30 mouse cellular contexts compared by ENCODE assay signal in genomic region chr13:29388918-29389317, GRCm38 (mm10).
DNase-seq lines count a peak whose midpoint lies in the region; ATAC-seq lines count a peak whose summit lies in the region.
"Had no signal": no experiment of that assay in that cellular context is flagged by ENCODE, and none has a peak within 500 bp of the region (broad histone marks: within the 10 kb centered on the region; RNA-seq: fewer than 3 reads in every experiment).

No protein-coding gene starts in this region.

- DNase-seq in heart, adult 11 months, result peak; percentile 91
- no peak for DNase-seq in heart, embryonic 10.5 days (ENCODE audit: low spot score)
- no peak for DNase-seq in heart, adult 9 months (ENCODE audit: low spot score in 2 of 2)
- no peak for DNase-seq in heart, postnatal 36 days
- DNase-seq: adrenal gland, postnatal 10 days; adrenal gland, postnatal 36 days; B cell, adult 2 months; cerebellum, adult 11 months; cerebellum, adult 2 months; cerebellum, adult 9-11 months; cerebellum, postnatal 25 days; embryo, embryonic 11 days; gastrocnemius, postnatal 25 days; kidney, adult 11 months; kidney, adult 8-10 months had no signal

- H3K27me3 ChIP-seq in heart, embryonic 11.5 days (ENCODE audit: control insufficient read depth, insufficient read depth, low read length), result no peaks in the 10 kb centered on the region
- H3K27me3 ChIP-seq in heart, embryonic 10.5 days (ENCODE audit: insufficient read depth, poor library complexity, severe bottlenecking), result no peaks in the 10 kb centered on the region
- no peaks in the 10 kb centered on the region for H3K27me3 ChIP-seq in heart, embryonic 15.5 days
- H3K27me3 ChIP-seq: CH12.LX; embryonic facial prominence, embryonic 13.5 days; forebrain, embryonic 12.5 days; forebrain, embryonic 15.5 days; hindbrain, embryonic 13.5 days; intestine, embryonic 15.5 days; kidney, embryonic 15.5 days; Patski had no signal

- no peaks in the 10 kb centered on the region for H3K9me3 ChIP-seq in heart, embryonic 11.5 days (replicated peaks; ENCODE audit: control insufficient read depth, low read length)
- no peaks in the 10 kb centered on the region for H3K9me3 ChIP-seq in heart, embryonic 10.5 days
- H3K9me3 ChIP-seq in heart, embryonic 15.5 days (replicated peaks), result no peaks in the 10 kb centered on the region
- H3K9me3 ChIP-seq: embryonic facial prominence, embryonic 10.5 days; embryonic facial prominence, embryonic 13.5 days; forebrain, embryonic 12.5 days; forebrain, embryonic 15.5 days; G1E; intestine, embryonic 15.5 days; kidney, embryonic 15.5 days had no signal

- no peak overlapping the region for H3K4me3 ChIP-seq in heart, embryonic 11.5 days (ENCODE audit: low read depth, low read length)
- H3K4me3 ChIP-seq in heart, embryonic 10.5 days, result no peak overlapping the region
- H3K4me3 ChIP-seq in heart, embryonic 15.5 days, result no peak overlapping the region
- H3K4me3 ChIP-seq: embryonic facial prominence, embryonic 10.5 days; embryonic facial prominence, embryonic 13.5 days; erythroblast, embryonic 14.5 days; forebrain, embryonic 12.5 days; forebrain, embryonic 15.5 days; hindbrain, embryonic 10.5 days; hindbrain, embryonic 13.5 days; intestine, embryonic 15.5 days; kidney, embryonic 15.5 days had no signal

- peaks cover 4% of the 10 kb centered on the region; the same call in 1 of the 2 replicates for H3K4me1 ChIP-seq in heart, embryonic 11.5 days (ENCODE audit: control insufficient read depth, insufficient read depth, low read length)
- H3K4me1 ChIP-seq in heart, embryonic 10.5 days, result peaks cover 13% of the 10 kb centered on the region; the same call in 1 of the 2 replicates
- no peaks in the 10 kb centered on the region; the same call in 1 of the 2 replicates for H3K4me1 ChIP-seq in heart, embryonic 15.5 days (replicated peaks)
- H3K4me1 ChIP-seq: embryonic facial prominence, embryonic 10.5 days; embryonic facial prominence, embryonic 13.5 days; forebrain, embryonic 12.5 days; hindbrain, embryonic 10.5 days; hindbrain, embryonic 13.5 days; intestine, embryonic 15.5 days; kidney, embryonic 15.5 days had no signal

- no peak overlapping the region for H3K27ac ChIP-seq in heart, embryonic 11.5 days (ENCODE audit: low read depth, low read length)
- H3K27ac ChIP-seq in heart, embryonic 10.5 days, result 0 out of 2 replicates have a peak overlapping the region, but pooled peaks have one; percentile 32
- H3K27ac ChIP-seq in heart, embryonic 15.5 days, result peak overlapping the region; percentile 26
- H3K27ac ChIP-seq: embryonic facial prominence, embryonic 13.5 days; forebrain, embryonic 12.5 days; forebrain, embryonic 15.5 days; hindbrain, embryonic 10.5 days; hindbrain, embryonic 13.5 days; intestine, embryonic 15.5 days; kidney, embryonic 15.5 days had no signal

- WGBS in heart, embryonic 11.5 days (ENCODE audit: insufficient replicate concordance), result 59% methylated on average over 3 of the region's 3 CpGs
- 66% methylated on average over 3 of the region's 3 CpGs for WGBS in heart, embryonic 10.5 days
- WGBS in heart, embryonic 15.5 days, result 43% methylated on average over 3 of the region's 3 CpGs

- no peak for ATAC-seq in heart, embryonic 11.5 days (replicated peaks; ENCODE audit: insufficient number of reproducible peaks, low FRiP score, low TSS enrichment)
- ATAC-seq in heart, embryonic 15.5 days (replicated peaks; ENCODE audit: insufficient number of reproducible peaks, insufficient read depth, low FRiP score, low read depth), result no peak; the same call in 1 of the 2 replicates
- ATAC-seq: hindbrain, embryonic 16.5 days; intestine, embryonic 15.5 days; Patski had no signal

- intact Hi-C loops in heart, postnatal 36 days (cut with DNase I), result no loop called here

- H3K9ac ChIP-seq in heart, embryonic 11.5 days (ENCODE audit: low read depth, low read length), result no peak overlapping the region
- H3K9ac ChIP-seq in heart, embryonic 15.5 days, result no peak overlapping the region
- H3K9ac ChIP-seq: embryonic facial prominence, embryonic 13.5 days; forebrain, embryonic 12.5 days; forebrain, embryonic 15.5 days; hindbrain, embryonic 13.5 days; intestine, embryonic 15.5 days; kidney, embryonic 15.5 days had no signal

- H3K36me3 ChIP-seq in heart, embryonic 11.5 days (ENCODE audit: control insufficient read depth, insufficient read depth, low read length), result no peaks in the 10 kb centered on the region
- H3K36me3 ChIP-seq in heart, embryonic 10.5 days, result no peaks in the 10 kb centered on the region
- H3K36me3 ChIP-seq in heart, embryonic 15.5 days, result no peaks in the 10 kb centered on the region
- H3K36me3 ChIP-seq: embryonic facial prominence, embryonic 10.5 days; embryonic facial prominence, embryonic 13.5 days; forebrain, embryonic 12.5 days; forebrain, embryonic 15.5 days; hindbrain, embryonic 10.5 days; hindbrain, embryonic 13.5 days; intestine, embryonic 15.5 days; kidney, embryonic 15.5 days had no signal

- H3K4me2 ChIP-seq in heart, embryonic 11.5 days, result no peak overlapping the region
- no peak overlapping the region for H3K4me2 ChIP-seq in heart, embryonic 15.5 days
- H3K4me2 ChIP-seq: embryonic facial prominence, embryonic 13.5 days; forebrain, embryonic 12.5 days; forebrain, embryonic 15.5 days; hindbrain, embryonic 13.5 days; intestine, embryonic 15.5 days; kidney, embryonic 15.5 days had no signal
